In genomic region chr5:128665045-128665444, GRCm38 (mm10) we compare ENCODE assay signal across 14 mouse cellular contexts. TPM values are rescaled to one million over a fixed set of nuclear protein-coding genes. Genes with fewer than 3 reads are reported as not detected.
DNase-seq lines count a peak whose midpoint lies in the region; ATAC-seq and TF ChIP-seq lines count a peak whose summit lies in the region.
"Had no signal": no experiment of that assay in that cellular context is flagged by ENCODE, and none has a peak within 500 bp of the region (broad histone marks: within the 10 kb centered on the region; RNA-seq: fewer than 3 reads in every experiment).

No protein-coding gene starts in this region.

- H3K4me1 ChIP-seq in liver, adult 2 months (ENCODE audit: control insufficient read depth, insufficient read depth, low read length), result no peaks in the 10 kb centered on the region
- H3K4me1 ChIP-seq in liver, embryonic 11.5 days (replicated peaks; ENCODE audit: control insufficient read depth, insufficient read depth, low read length), result no peaks in the 10 kb centered on the region
- no peaks in the 10 kb centered on the region for H3K4me1 ChIP-seq in E14TG2a.4 (replicated peaks; ENCODE audit: low read depth, low read length)

- no peak overlapping the region for H3K4me3 ChIP-seq in liver, adult 2 months (ENCODE audit: insufficient read depth, low read depth, low read length)
- no peak overlapping the region for H3K4me3 ChIP-seq in liver, embryonic 11.5 days (ENCODE audit: low read depth, low read length)
- H3K4me3 ChIP-seq in E14TG2a.4 (replicated peaks; ENCODE audit: low read length), result no peak overlapping the region

- 93% methylated on average over 1 of the region's 1 CpGs for WGBS in liver, adult 2 months
- 97% methylated on average over 1 of the region's 1 CpGs for WGBS in liver, embryonic 11.5 days

- peak; percentile 34 for DNase-seq in embryo, embryonic 10 days (ENCODE audit: low spot score)
- no peak for DNase-seq in embryo, embryonic 11 days
- DNase-seq in liver, adult 2 months (ENCODE audit: extremely low read depth, low read depth, low spot score), result no peak
- no peak for DNase-seq in liver, embryonic 11.5 days (ENCODE audit: low spot score)
- DNase-seq in adrenal gland, postnatal 36 days, result peak; percentile 29 to 61
- DNase-seq in cerebellum, postnatal 25 days, result no peak
- no peak for DNase-seq in layer of hippocampus, adult 8-10 months (ENCODE audit: low spot score in 2 of 2)
- DNase-seq: cerebellum, adult 11-12 months; gastrocnemius, postnatal 25 days had no signal

- H3K27ac ChIP-seq in liver, adult 2 months (replicated peaks; ENCODE audit: insufficient read depth, low read depth, low read length), result no peak overlapping the region
- H3K27ac ChIP-seq in liver, embryonic 11.5 days (ENCODE audit: low read depth, low read length), result no peak overlapping the region

- ATAC-seq in liver, embryonic 11.5 days (replicated peaks; ENCODE audit: low FRiP score), result no peak
- ATAC-seq: inflammation-experienced regulatory T-cells, adult 6 months had no signal

- TF ChIP-seq POLR2A in liver, adult 2 months (IDR thresholded peaks at IDR 0.05; ENCODE audit: extremely low read depth, insufficient read depth, low read length), result no peak

- no peaks in the 10 kb centered on the region for H3K27me3 ChIP-seq in liver, adult 2 months (ENCODE audit: control insufficient read depth, insufficient read depth, low read length)
- H3K27me3 ChIP-seq in liver, embryonic 11.5 days (replicated peaks; ENCODE audit: control insufficient read depth, insufficient read depth, low read length), result no peaks in the 10 kb centered on the region
- peaks cover 8% of the 10 kb centered on the region; the same call in 1 of the 2 replicates for H3K27me3 ChIP-seq in E14TG2a.4 (ENCODE audit: insufficient read depth, low read length)

- H3K9ac ChIP-seq in liver, adult 2 months (ENCODE audit: low read depth, low read length), result no peak overlapping the region
- H3K9ac ChIP-seq in liver, embryonic 11.5 days (ENCODE audit: low read depth, low read length), result no peak overlapping the region

- peaks cover 4% of the 10 kb centered on the region for H3K9me3 ChIP-seq in liver, embryonic 11.5 days (ENCODE audit: control insufficient read depth, low read length)
- H3K9me3 ChIP-seq in E14TG2a.4 (ENCODE audit: low read length), result peaks cover 4% of the 10 kb centered on the region; the same call in 1 of the 2 replicates

- H3K79me2 ChIP-seq in liver, adult 2 months (ENCODE audit: control insufficient read depth, insufficient read depth, low read length), result no peaks in the 10 kb centered on the region

- no peak overlapping the region for H3K4me2 ChIP-seq in liver, embryonic 11.5 days

- no peaks in the 10 kb centered on the region for H3K36me3 ChIP-seq in liver, adult 2 months (ENCODE audit: control insufficient read depth, insufficient read depth, low read length)
- no peaks in the 10 kb centered on the region for H3K36me3 ChIP-seq in liver, embryonic 11.5 days (ENCODE audit: control insufficient read depth, insufficient read depth, low read length)
- H3K36me3 ChIP-seq in E14TG2a.4 (ENCODE audit: insufficient read depth, low read length), result no peaks in the 10 kb centered on the region

- peak; percentile 31; the same call in 1 of the 2 replicates for TF ChIP-seq CTCF in liver, adult 2 months (IDR thresholded peaks at IDR 0.05; ENCODE audit: low read depth, low read length)
- TF ChIP-seq CTCF in E14TG2a.4 (conservative IDR thresholded peaks at IDR 0.05; ENCODE audit: low read length), result peak; percentile 54

RNA-seq across cellular contexts. Expression of gene Piwil1, which starts 37.3 kb away (rescaled TPM):
- total RNA-seq in liver, adult 2 months (2014; rRNA removed), result not detected in 2 replicates
- polyA plus RNA-seq in liver, adult 2 months (2012; rRNA removed), result not detected in 2 replicates
- polyA plus RNA-seq in liver, embryonic 11.5 days (2014; fragmentation: Nextera tagmentation; extraction: Ambion mirVana), result not detected in 2 replicates
- total RNA-seq in adrenal gland, postnatal 36 days (2021), result not detected
- total RNA-seq in layer of hippocampus, adult 8-10 months (2022), result not detected
- total RNA-seq: gastrocnemius, postnatal 25 days had no signal
- polyA plus RNA-seq: C2C12; heart, embryonic 16.5 days; inflammation-experienced regulatory T-cells, adult 6 months; lung, embryonic 16.5 days had no signal

Comparison
In these comparisons a context has a peak if more than half of its experiments do, and no peak if none do; other contexts are left out.
1. DNase-seq: peak in embryo, embryonic 10 days (single experiment) and adrenal gland, postnatal 36 days (2 of 2); none in embryo, embryonic 11 days (single experiment), liver, adult 2 months (single experiment), liver, embryonic 11.5 days (single experiment), cerebellum, postnatal 25 days (0 of 2) and layer of hippocampus, adult 8-10 months (0 of 2).